Mouse (Mus musculus): ENCODE results near the gene Rbm7. TPM values are rescaled to one million over a fixed set of nuclear protein-coding genes. Genes with fewer than 3 reads are reported as not detected.
A peak's percentile ranks its signal among the peaks of the same experiment; 100 is the strongest.
"Not testable (repeated sequence)": the region's sequence is repeated elsewhere in the genome, so short reads cannot be mapped to it uniquely, and the experiment has no call there.

Rbm7 gene
- 10 to 100 TPM; 18.4 to 21.5 (median 21.0) TPM for total RNA-seq (2022)

- DNase-seq (ENCODE audit: low spot score) = peak; percentile 95
Observed at GRCm38 (mm10) chr9:48494817-48495547, at the start of gene Rbm7, which contains the start of gene Gm5617. Rbm7 (minus strand) TSS chr9:48495299. Gm5617 (plus strand) TSS chr9:48495442.

- no peak for DNase-seq (ENCODE audit: low spot score)
Observed at GRCm38 (mm10) chr9:48538688-48539087, 43.6 kb upstream of the Rbm7 start.

- DNase-seq (ENCODE audit: low spot score) = no peak
Observed at GRCm38 (mm10) chr9:48538044-48538645, 43.0 kb upstream of the Rbm7 start.

- DNase-seq (ENCODE audit: low spot score) = not testable (repeated sequence)
Observed at GRCm38 (mm10) chr9:48537616-48538015, 42.5 kb upstream of the Rbm7 start.

GRCm38 (mm10) chr9:48536414-48536813 lies 41.3 kb upstream of the Rbm7 start:
- no peak for DNase-seq (ENCODE audit: low spot score)

- DNase-seq (ENCODE audit: low spot score) = no peak
Observed at GRCm38 (mm10) chr9:48532730-48533129, 37.6 kb upstream of the Rbm7 start.

- no peak for DNase-seq (ENCODE audit: low spot score)
Observed at GRCm38 (mm10) chr9:48532203-48532602, 37.1 kb upstream of the Rbm7 start.

GRCm38 (mm10) chr9:48531294-48531693 lies 36.2 kb upstream of the Rbm7 start:
- no peak for DNase-seq (ENCODE audit: low spot score)

- no peak for DNase-seq (ENCODE audit: low spot score)
Observed at GRCm38 (mm10) chr9:48526520-48526919, 31.4 kb upstream of the Rbm7 start.

GRCm38 (mm10) chr9:48525566-48525965 lies 30.5 kb upstream of the Rbm7 start:
- DNase-seq (ENCODE audit: low spot score) = no peak

- not testable (repeated sequence) for DNase-seq (ENCODE audit: low spot score)
Observed at GRCm38 (mm10) chr9:48520405-48520804, 25.3 kb upstream of the Rbm7 start.

- DNase-seq (ENCODE audit: low spot score) = no peak
Observed at GRCm38 (mm10) chr9:48517372-48518130, 22.5 kb upstream of the Rbm7 start.

GRCm38 (mm10) chr9:48516615-48517371 lies 21.7 kb upstream of the Rbm7 start:
- no peak for DNase-seq (ENCODE audit: low spot score)

- DNase-seq (ENCODE audit: low spot score) = peak; percentile 29
Observed at GRCm38 (mm10) chr9:48515332-48515731, 20.2 kb upstream of the Rbm7 start.

GRCm38 (mm10) chr9:48510134-48510533 lies 15.0 kb upstream of the Rbm7 start:
- no peak for DNase-seq (ENCODE audit: low spot score)

GRCm38 (mm10) chr9:48504741-48505365 lies 9.8 kb upstream of the Rbm7 start:
- no peak for DNase-seq (ENCODE audit: low spot score)

- no peak for DNase-seq (ENCODE audit: low spot score)
Observed at GRCm38 (mm10) chr9:48503001-48503400, 7.9 kb upstream of the Rbm7 start.

GRCm38 (mm10) chr9:48501192-48501591 lies 6.1 kb upstream of the Rbm7 start:
- DNase-seq (ENCODE audit: low spot score) = no peak

GRCm38 (mm10) chr9:48495548-48495932 lies 441 bp upstream of the Rbm7 start:
- DNase-seq (ENCODE audit: low spot score) = no peak

GRCm38 (mm10) chr9:48481214-48482134 lies 13.6 kb downstream of the Rbm7 start:
- no peak for DNase-seq (ENCODE audit: low spot score)
